Mouse (Mus musculus): ENCODE results near the gene Rpl10a.

GRCm38 (mm10) chr17:28350466-28351352 lies 22.4 kb downstream of the Rpl10a start, which contains the start of gene Tead3:
- TF ChIP-seq EP300 (IDR thresholded peaks at IDR 0.05; ENCODE audit: low read depth), result no peak
- TF ChIP-seq CTCF (IDR thresholded peaks at IDR 0.05; ENCODE audit: low read depth), result 0 out of 2 replicates have a peak, but pooled peaks have one; percentile 17
